Mouse (Mus musculus) CH12.LX (cell line): Measurements from ENCODE around the gene Wdr86. TPM values are rescaled to one million over a fixed set of nuclear protein-coding genes. Genes with fewer than 3 reads are reported as not detected.

Experiments
- DNase-seq: peaks from one replicate; pipeline ENCODE4 v3.0.0-alpha.2; 2013; ENCODE audit errors: extremely low read depth
- H3K27ac ChIP-seq: 2 replicates; pipeline ENCODE4 v1.5.1; 2012; ENCODE audit warnings: low read depth, mild to moderate bottlenecking, control low read depth, moderate library complexity; ENCODE audit not compliant: insufficient read depth
- H3K27me3 ChIP-seq: replicated peaks from 2 replicates; pipeline ENCODE3; 2012; ENCODE audit warnings: inconsistent platforms
- H3K36me3 ChIP-seq, 2 experiments: replicated peaks in 1 of 2; 2 replicates each; pipeline versions ENCODE3 to v1.6.1; 2012; ENCODE audit warnings: inconsistent platforms in 1 of 2, low read length in 1 of 2, mild to moderate bottlenecking in 1 of 2, mixed read lengths in 1 of 2, moderate library complexity in 1 of 2; ENCODE audit not compliant: control insufficient read depth in 1 of 2, insufficient read depth in 1 of 2
- H3K4me1 ChIP-seq, 2 experiments: 2 replicates each; pipeline ENCODE4 v1.6.1; 2012; ENCODE audit warnings: inconsistent platforms in 1 of 2, moderate library complexity in 1 of 2; ENCODE audit not compliant: insufficient read depth in 2 of 2, control insufficient read depth in 1 of 2
- H3K4me2 ChIP-seq: 2 replicates; pipeline ENCODE4 v1.6.1; 2012; ENCODE audit warnings: low read depth, mild to moderate bottlenecking, control low read depth; ENCODE audit not compliant: poor library complexity, insufficient read depth, severe bottlenecking
- H3K4me3 ChIP-seq, 3 experiments: fragments of 150-350 bp in 1 of 3; sonication (generic) in 1 of 3; replicated peaks in 1 of 3; 2 replicates each; pipeline versions ENCODE3 to v1.5.1; 2011 to 2012; ENCODE audit warnings: low read depth in 2 of 3, low read length in 2 of 3, mild to moderate bottlenecking in 2 of 3, moderate library complexity in 2 of 3, control low read depth in 1 of 3, improper control_type of control experiment in 1 of 3, inconsistent platforms in 1 of 3, mixed read lengths in 1 of 3; ENCODE audit not compliant: poor library complexity in 1 of 3
- H3K79me2 ChIP-seq: replicated peaks from 2 replicates; pipeline ENCODE4 v1.6.1; 2012; ENCODE audit warnings: mild to moderate bottlenecking, moderate library complexity; ENCODE audit not compliant: control insufficient read depth, poor library complexity, insufficient read depth, severe bottlenecking; ENCODE audit errors: extremely low read depth
- H3K9ac ChIP-seq: 2 replicates; pipeline ENCODE4 v1.6.1; 2012; ENCODE audit warnings: low read depth, mild to moderate bottlenecking, control low read depth, moderate library complexity; ENCODE audit not compliant: insufficient read depth
- H3K9me3 ChIP-seq: replicated peaks from 2 replicates; pipeline ENCODE3; 2012; ENCODE audit warnings: low read length, inconsistent platforms, mixed read lengths
- BHLHE40 ChIP-seq: IDR thresholded peaks from 2 replicates; pipeline ENCODE4 v1.6.1; 2011; ENCODE audit warnings: mild to moderate bottlenecking, low read depth, low read length, improper control_type of control experiment
- E2F4 ChIP-seq: IDR thresholded peaks from 2 replicates; pipeline ENCODE4 v1.6.1; 2011; ENCODE audit warnings: low read depth, low read length, improper control_type of control experiment; ENCODE audit not compliant: insufficient replicate concordance
- EP300 ChIP-seq: IDR thresholded peaks from 2 replicates; pipeline ENCODE4 v1.6.1; 2011; ENCODE audit warnings: low read length, improper control_type of control experiment
- GABPA ChIP-seq: IDR thresholded peaks from 2 replicates; pipeline ENCODE4 v1.6.1; 2012; ENCODE audit warnings: low read depth, low read length, improper control_type of control experiment, inconsistent platforms; ENCODE audit not compliant: insufficient replicate concordance
- HCFC1 ChIP-seq: IDR thresholded peaks from 2 replicates; pipeline ENCODE4 v1.6.1; 2012; ENCODE audit warnings: low read depth, mild to moderate bottlenecking, inconsistent platforms, low read length, improper control_type of control experiment
- JUN ChIP-seq: IDR thresholded peaks from 2 replicates; pipeline ENCODE4 v1.6.1; 2011; ENCODE audit warnings: low read depth, mild to moderate bottlenecking, low read length, improper control_type of control experiment, moderate library complexity; ENCODE audit not compliant: insufficient read depth
- MAX ChIP-seq: IDR thresholded peaks from 2 replicates; pipeline ENCODE4 v1.6.1; 2011; ENCODE audit warnings: low read length, improper control_type of control experiment
- NELFE ChIP-seq: IDR thresholded peaks from 2 replicates; pipeline ENCODE4 v1.6.1; 2011; ENCODE audit warnings: low read depth, low read length, improper control_type of control experiment
- PAX5 ChIP-seq: IDR thresholded peaks from 2 replicates; pipeline ENCODE4 v1.6.1; 2012; ENCODE audit warnings: low read length, inconsistent platforms, mixed read lengths
- POLR2A ChIP-seq: IDR thresholded peaks from 2 replicates; pipeline ENCODE4 v1.6.1; 2011; ENCODE audit warnings: low read depth, mild to moderate bottlenecking, improper control_type of control experiment, low read length
- UBTF ChIP-seq: IDR thresholded peaks from 2 replicates; pipeline ENCODE4 v1.6.1; 2012; ENCODE audit warnings: low read depth, mild to moderate bottlenecking, inconsistent platforms, low read length, improper control_type of control experiment, moderate library complexity
- ZC3H11A ChIP-seq: IDR thresholded peaks from 2 replicates; pipeline ENCODE4 v1.6.1; 2012; ENCODE audit warnings: low read depth, mild to moderate bottlenecking, inconsistent platforms, low read length, improper control_type of control experiment
- ZKSCAN1 ChIP-seq: IDR thresholded peaks from 2 replicates; pipeline ENCODE4 v1.6.1; 2012; ENCODE audit warnings: low read depth, inconsistent platforms, low read length, improper control_type of control experiment, borderline replicate concordance
- ZNF384 ChIP-seq: IDR thresholded peaks from 2 replicates; pipeline ENCODE4 v1.6.1; 2012; ENCODE audit warnings: low read depth, low read length, improper control_type of control experiment, inconsistent platforms
- dilution Hi-C: fragments of 300-500 bp; cut with MboI; formaldehyde crosslinking; loops from 2 replicates; pipeline ENCODE4 v1.14.3; 2020; ENCODE audit warnings: low sequenced_read_pairs; ENCODE audit not compliant: extremely low pct_unique_long_range_greater_than_20kb, extremely low pct_ligation_motif_present
- in situ Hi-C: fragments of 300-500 bp; cut with MboI; formaldehyde crosslinking; loops from 3 replicates; pipeline ENCODE4 v1.14.3; 2019; ENCODE audit warnings: low sequenced_read_pairs, low pct_ligation_motif_present, low pct_unique_long_range_greater_than_20kb, mixed read lengths
- polyA plus RNA-seq: library from polyadenylated mRNA; unstranded; fragments of >175 nt; gene quantifications from 2 replicates; pipeline ENCODE4 v1.2.1, GENCODE M21; 2012; ENCODE audit warnings: low read depth; ENCODE audit not compliant: insufficient read length
- total RNA-seq, 2 experiments: library from RNA; depleted of rRNA; stranded (reverse); fragments of 300-350 nt in 1 of 2; fragments of >200 nt in 1 of 2; gene quantifications; 2 replicates each; pipeline ENCODE4 v1.2.3; 2012 to 2014

The Wdr86 gene
- total and polyA plus RNA-seq, 3 experiments = 0.08 to 0.16 TPM; not detected in 1

DNA sequence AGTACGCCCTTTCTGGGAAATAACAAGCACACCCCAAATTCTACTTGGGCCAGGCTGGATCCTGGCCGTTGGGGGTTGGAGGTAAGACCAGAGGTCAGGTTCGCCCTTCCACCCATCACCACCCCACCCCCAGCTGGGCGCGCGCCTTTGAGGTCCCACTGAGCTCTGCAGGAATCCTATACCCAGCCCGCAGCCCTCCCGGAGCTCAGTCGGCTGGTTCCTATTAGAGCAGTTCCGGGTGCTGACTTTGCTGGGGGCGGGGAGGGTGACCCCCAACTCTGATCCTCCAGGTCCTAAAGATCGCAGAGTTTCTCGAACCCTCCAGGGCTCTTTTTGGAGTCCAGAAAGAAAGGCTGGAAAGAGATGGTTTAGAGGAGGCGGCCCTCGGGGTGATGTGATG lies 459 bp upstream of the Wdr86 start:
- H3K79me2 ChIP-seq = no peaks in the 10 kb centered on the region
- no peak for DNase-seq
- dilution Hi-C loops = no loop called here
- no peak overlapping the region for H3K4me2 ChIP-seq
- H3K9me3 ChIP-seq = no peaks in the 10 kb centered on the region
- no peaks in the 10 kb centered on the region for H3K36me3 ChIP-seq
- H3K27me3 ChIP-seq = no peaks in the 10 kb centered on the region
- TF ChIP-seq JUN (no peak), EP300 (no peak), E2F4 (no peak), ZNF384 (no peak), POLR2A (no peak), HCFC1 (no peak), BHLHE40 (no peak), ZC3H11A (no peak), PAX5 (no peak), GABPA (no peak), UBTF (no peak), NELFE (no peak), MAX (no peak)
- TF ChIP-seq, all 38 proteins: peak for 0
- Histone ChIP-seq H3K4me1 (no peaks in the 10 kb centered on the region), H3K4me3 (no peak overlapping the region), H3K9ac (no peak overlapping the region), H3K27ac (no peak overlapping the region)
- in situ Hi-C loops = no loop called here

GRCm38 (mm10) chr5:24729797-24730487 lies 585 bp downstream of the Wdr86 start:
- Histone ChIP-seq H3K9ac (no peak overlapping the region), H3K79me2 (no peaks in the 10 kb centered on the region), H3K4me3 (no peak overlapping the region), H3K27me3 (no peaks in the 10 kb centered on the region), H3K4me1 (no peaks in the 10 kb centered on the region), H3K9me3 (no peaks in the 10 kb centered on the region), H3K36me3 (no peaks in the 10 kb centered on the region), H3K4me2 (no peak overlapping the region), H3K27ac (no peak overlapping the region)
- in situ Hi-C loops (no loop called here), dilution Hi-C loops (no loop called here)
- no peak for DNase-seq
- no peak for TF ChIP-seq ZKSCAN1
- TF ChIP-seq, all 38 proteins: peak for 0
